Mouse (Mus musculus) bone marrow, adult 2 months (tissue): ENCODE measurements around the gene Ssmem1.

Source experiments
- CTCF ChIP-seq: fragments of 200-500 bp; IDR thresholded peaks from 2 replicates; pipeline ENCODE4 v1.5.1; 2011; ENCODE audit warnings: low read length, control low read depth; ENCODE audit not compliant: control insufficient read depth, insufficient read depth
- POLR2A ChIP-seq: fragments of 200-500 bp; IDR thresholded peaks from 2 replicates; pipeline ENCODE4 v1.6.1; 2011; ENCODE audit warnings: low read depth, mild to moderate bottlenecking, control low read depth, low read length, borderline replicate concordance; ENCODE audit not compliant: control insufficient read depth

- TF ChIP-seq POLR2A (no peak), CTCF (no peak)
Measured at GRCm38 (mm10) chr6:30510291-30510690, 642 bp downstream of the Ssmem1 start.
